Mouse (Mus musculus): ENCODE measurements at regions not wholly inside any gene's neighbourhood (a gene's known extent, or its start where the extent isn't known, plus 50 kb on each side); places are given as distances from the start of the nearest gene placed in this dataset.
"Not testable (repeated sequence)": the region's sequence is repeated elsewhere in the genome, so short reads cannot be mapped to it uniquely, and the experiment has no call there.

DNA sequence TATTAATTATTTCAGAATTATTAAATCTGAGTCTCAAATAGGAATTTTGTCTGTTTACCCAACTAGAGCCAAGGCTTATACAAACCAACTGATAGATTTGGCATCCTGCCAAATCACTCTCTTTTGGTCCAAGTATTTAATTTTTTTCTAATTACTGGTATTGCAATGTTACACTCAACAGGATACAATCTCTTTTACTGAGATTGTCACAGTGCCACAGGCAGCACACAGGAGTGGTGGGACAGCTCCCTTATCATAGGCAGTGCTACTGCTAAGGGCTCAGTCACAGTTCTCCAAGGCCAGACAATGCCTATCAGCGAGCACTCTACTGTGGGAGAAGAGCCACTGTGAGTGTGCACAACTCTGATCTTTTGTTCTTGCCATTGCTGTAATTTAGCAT is 396.9 kb downstream of the Med10 start:
- CTCF ChIA-PET: no interaction called here

DNA sequence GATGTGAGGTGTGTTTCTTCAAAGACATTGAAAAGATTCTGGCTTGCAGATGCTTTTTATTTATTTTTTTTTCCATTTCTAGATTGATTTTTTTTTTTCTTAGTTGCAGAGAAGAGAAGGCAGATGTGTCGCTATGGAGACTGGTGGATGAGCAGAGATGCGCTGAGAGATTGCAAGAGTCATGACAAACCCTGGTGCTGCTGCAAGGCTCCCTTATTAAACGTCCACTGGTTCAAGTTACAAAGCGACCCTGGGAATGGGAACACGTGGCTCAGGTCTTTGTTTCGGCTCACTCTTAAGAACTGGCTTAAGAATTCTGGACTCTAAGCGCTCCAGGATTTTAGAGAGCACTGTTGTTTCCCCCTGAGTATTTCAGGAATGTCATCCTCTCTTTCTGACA is 403.1 kb downstream of the Med10 start:
- CTCF ChIA-PET: no interaction called here

DNA sequence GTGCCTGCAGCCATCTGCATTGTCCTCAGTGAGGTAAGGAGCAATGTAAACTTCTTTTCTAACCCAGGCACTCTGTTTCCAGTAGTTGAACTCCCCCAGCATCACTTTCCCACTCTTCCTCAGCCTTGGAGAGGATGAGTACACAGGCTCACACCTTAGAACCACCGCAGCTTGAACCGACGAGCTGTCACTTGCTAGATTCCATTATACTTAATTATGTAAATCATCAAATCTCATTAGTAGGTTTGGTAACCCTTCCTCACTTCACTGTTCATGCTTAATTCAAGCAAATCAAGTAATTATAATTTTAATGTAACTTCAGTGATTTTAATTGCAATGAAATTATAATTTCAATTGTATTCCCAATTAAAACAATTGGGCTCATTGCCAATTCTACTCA is 408.0 kb downstream of the Med10 start:
- CTCF ChIA-PET: no interaction called here

DNA sequence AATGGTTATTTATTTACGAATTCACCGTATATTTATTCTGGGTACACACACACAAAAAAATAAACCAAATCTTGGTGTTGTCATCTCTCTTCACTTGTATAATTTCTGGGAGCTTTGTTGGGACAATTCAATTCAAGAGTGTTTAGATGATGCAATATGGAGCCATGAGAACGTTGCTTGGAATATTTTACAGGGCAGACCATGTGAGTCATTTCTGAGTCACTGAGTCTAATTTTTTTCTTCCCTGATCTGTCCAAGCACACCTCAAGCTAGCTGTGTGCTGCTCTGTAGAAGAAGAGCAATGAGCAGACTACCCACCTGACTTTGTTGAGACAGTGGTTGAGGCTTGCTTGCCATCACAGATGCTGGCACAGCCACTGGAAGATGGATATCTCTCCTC is 410.8 kb downstream of the Med10 start:
- CTCF ChIA-PET: no interaction called here

DNA sequence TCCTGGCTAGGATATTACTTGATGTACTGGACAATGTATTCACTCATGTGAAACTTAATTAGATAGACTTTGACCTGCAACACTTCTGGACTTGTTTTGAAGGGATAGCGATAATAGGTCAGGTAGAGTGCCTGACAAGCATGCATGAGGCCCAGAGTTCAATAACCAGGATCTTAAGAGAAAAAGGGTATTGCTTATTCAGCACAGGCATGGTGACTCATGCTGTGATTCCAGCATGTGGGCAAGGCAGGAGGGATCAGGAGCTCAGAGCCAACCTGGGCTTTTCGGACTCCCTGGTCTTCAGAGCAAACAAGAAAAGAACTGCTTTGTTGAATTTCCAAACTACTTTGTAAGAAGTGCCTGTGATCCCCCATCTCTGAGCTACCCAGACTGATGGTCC is 411.4 kb downstream of the Med10 start:
- CTCF ChIA-PET: no interaction called here

DNA sequence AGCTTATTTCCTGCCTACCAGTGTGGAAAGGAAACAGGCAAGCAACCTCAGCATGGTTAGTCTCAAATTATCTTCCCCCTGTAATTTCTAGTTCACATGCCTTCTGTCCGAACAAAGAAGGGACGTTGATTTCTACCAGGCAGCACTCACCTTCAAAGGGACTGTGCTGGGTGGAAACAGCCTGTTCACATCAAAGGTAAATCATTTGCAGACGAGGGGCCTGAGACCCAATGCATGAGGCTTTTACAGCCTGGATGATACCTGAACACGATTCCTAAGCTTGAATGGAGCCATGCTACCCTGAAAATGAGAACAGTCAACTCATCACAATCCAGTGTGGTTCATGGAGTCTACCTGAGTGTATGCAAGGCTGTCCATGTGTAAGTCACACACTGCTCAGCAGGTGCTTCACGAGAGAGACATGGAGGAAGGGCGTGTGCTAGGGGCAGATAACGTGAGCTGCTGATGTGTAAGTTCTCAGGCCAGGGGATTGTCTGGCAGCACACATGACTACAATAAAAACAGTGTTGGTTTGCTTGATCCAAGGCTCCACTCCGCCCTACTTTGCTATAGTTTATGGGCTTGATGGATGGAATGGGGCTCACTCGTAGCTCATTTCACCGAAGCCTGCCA is 411.9 kb downstream of the Med10 start:
- CTCF ChIA-PET: no interaction called here

DNA sequence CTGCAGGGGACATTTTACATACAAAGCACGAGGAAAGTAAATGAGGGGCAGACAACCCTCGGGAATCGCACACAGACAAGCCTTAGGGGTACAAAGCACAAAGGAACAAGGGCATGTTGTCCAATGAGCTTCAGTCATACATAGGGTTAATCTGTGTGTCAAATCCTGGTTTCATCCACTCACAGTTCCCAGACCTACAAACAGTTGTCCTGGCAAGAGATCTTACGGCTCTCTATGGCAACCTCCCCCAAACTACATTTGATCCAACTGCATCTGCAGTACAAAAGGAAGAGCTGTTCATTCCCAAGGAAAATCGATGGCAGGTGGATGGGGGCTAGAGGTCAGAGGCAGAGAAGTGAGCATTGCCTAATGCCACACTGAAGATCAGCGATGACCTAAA is 413.9 kb downstream of the Med10 start:
- CTCF ChIA-PET: no interaction called here

DNA sequence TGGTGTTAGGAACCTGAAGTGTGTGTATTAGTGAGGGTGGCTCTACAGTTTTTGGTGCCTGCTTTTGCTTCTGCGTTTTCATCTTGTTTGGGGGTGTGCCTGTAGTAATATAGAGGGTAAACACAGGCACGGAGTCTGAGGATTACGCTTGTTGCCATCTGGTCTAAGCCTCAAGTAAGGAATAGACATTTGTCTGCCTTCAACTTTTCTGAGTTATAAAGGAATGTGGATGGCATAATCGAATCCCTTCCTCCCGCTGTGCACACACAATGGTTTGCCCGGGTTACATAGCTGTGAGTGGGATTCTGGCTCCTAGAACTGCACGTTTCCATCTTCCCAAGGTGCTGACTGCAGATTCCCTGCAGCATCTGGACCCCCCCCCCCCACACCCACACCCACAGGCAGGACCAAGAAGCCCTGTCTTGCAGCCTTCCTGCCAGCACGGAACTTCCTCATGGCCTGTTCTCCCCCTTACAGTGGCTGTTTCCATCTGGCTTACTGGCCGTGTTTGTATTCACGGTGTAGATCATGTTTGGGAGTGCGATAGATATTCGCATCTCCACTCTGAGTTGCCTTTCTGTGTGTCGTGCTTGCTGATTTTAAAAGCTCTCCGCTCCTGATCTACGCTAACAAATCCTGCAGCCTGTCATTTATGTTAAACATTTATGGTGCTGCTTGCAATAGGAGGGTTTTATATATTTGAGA is 415.4 kb downstream of the Med10 start:
- CTCF ChIA-PET: no interaction called here

DNA sequence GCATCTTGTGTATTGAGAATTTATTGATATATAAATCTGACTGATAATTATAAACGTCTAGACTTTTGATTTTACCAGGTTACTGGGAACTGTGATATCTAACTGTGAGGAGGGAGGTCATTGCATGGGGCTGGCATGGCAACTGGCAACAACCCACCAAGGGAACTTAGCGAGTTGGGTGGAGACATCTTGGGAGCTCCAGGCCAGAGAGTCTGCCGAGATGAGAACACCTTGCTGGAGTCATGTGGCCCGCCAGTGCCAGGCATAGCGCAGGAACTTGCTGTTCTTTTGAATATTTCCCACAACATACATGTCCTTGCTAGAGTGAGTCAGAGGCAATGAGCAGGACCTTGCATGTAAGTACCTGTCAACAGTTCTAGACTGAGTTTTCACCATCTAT is 413.9 kb downstream of the Ice1 start:
- CTCF ChIA-PET: no interaction called here

DNA sequence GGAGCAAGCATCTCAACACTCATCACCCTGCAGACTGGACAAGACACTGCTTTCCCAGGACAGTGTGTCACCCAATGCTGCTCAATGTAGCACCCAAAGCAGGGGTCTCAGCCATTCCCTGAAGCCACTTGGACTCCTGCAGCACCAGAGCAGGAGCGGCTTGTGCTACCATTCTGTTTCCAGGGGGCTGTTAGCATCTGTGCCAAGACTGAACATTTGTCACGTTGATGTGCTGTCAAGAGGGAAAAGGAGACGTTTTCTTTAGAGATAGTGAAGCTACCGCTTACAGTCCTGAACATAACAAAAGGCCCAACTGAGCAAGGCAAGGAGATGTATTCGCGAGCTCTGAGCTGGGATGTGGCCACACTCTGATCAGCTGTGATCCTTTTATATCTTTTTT is 410.3 kb downstream of the Ice1 start:
- CTCF ChIA-PET: no interaction called here

DNA sequence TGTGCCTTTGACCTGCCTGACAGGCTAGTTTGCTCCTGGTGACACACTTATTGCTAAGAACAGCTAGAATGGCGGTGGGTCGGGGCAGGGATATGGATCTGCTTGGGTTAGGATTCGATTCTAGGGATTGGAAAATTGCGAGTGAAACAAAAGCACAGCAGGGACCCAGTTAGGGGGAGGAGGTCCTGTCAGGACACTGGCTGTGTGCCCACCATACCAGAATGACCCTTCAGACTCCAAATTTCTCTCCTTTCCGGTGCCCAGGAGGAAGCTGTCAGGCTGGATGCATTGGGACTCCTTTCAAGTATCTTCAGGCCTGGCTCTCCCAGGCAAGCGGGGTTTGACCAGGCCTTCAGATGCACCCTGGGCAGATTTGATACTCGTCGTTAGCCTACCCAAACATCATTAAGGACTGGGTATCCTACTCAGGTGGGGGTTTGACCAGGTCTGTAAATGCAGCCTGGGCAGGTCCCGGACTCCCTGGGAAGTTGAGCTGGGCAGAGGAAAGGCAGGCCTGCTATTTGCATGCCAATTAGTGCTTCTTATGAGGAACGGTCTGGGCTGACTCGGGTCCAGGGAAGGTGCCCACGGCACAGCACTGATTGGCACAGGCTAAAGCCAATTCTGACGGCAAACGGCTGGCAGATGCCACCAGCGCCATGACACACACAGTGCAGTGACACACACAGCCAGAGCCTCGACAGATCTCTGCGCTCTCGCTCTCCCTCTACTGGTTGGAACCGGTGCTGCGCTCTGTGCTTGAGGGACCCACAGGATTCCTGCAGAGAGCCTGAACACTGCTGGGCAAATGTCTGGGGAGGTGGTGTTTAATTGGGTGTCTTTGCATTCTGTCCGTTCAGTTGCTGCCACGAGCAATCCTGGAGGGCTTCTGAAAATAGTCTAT is 403.3 kb downstream of the Ice1 start:
- CTCF ChIA-PET: no interaction called here

DNA sequence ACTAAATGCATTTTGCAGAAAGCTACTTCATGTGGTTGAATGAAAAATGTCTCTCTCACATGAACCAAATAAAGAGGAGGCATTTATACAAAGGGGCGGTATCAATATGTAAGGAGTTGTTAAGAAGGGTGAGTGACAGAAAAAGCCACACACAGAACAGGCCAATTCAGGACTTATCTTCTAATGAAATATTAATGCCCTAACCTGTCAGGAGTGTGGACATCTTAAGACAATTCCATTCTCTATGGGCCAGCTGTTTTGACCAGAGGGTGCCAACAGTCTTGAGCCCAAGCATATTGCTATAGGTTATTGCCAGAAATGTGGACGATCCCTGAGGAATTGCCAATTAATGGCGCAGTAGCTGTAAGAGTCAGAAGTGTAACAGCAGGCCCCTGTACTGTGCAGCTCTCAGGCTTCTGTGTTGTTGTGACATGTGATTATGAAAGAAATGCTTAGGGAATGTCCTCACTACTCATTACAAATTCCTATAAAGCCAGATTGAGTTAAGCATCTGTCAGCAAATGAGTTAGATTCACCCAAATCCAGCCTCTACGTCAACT is 393.8 kb downstream of the Ice1 start:
- CTCF ChIA-PET: no interaction called here

DNA sequence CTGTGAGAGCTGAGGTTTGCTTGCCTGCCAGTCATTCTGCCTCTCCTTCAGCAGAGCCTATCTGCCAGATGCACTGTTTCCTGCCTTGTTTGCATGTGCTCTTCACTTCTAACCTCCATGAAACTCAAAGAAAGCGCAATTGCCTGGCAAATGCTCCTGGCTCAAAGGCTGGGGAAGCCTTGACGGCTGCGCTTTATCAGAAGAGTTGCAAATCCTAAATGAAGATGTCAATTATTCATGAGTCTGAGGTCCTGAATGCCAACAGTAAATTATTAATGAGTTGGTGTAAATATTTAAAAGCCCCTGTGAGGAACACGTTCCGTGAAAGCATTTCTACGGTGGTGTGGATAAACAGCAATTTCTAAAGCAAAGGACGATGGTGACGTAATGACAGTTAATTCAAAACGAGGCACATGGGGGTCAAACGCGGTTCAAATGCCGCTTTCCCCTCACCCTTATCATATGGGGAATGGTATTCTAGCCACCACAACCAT is 377.4 kb downstream of the Ice1 start:
- CTCF ChIA-PET: no interaction called here

DNA sequence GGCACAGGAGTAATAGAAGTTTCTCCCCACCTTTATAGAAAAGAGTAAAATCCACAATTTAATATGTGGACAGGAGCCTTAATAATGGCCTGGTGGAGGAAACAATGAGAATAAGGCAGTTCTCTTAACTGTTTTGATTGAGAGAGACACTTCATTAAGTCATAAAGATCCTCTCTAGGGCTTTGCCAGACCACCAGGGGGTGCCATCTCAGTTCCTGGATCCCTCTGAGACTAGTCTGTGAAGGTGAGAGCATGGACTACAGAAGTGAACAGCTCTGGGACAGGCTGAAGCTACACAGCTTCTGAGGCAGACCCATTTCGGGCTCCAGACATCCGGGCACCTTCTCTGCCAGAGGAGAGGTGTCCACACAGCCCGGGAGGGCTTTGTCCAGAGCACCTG is 373.8 kb downstream of the Ice1 start:
- CTCF ChIA-PET: no interaction called here

DNA sequence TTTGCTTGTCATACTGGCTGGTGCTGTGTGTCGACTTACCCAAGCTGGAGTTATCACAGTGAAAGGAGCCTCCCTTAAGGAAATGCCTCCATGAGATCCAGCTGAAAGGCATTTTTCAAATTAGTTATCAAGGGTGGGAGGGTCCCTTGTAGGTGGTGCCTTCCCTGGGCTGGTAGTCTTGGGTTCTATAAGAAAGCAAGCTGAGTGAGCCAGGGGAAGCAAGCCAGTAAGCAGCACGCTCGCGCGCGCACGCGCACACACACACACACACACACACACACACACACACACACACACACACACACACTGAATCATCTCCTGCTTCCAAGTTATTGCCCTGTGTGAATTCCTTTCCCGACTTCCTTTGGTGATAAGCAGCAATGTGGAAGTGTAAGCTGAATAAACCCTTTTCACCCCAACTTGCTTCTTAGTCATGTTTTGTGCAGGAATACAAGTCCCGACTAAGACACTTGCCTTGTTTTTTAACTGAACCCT is 360.5 kb downstream of the Ice1 start:
- CTCF ChIA-PET: not testable (repeated sequence)

DNA sequence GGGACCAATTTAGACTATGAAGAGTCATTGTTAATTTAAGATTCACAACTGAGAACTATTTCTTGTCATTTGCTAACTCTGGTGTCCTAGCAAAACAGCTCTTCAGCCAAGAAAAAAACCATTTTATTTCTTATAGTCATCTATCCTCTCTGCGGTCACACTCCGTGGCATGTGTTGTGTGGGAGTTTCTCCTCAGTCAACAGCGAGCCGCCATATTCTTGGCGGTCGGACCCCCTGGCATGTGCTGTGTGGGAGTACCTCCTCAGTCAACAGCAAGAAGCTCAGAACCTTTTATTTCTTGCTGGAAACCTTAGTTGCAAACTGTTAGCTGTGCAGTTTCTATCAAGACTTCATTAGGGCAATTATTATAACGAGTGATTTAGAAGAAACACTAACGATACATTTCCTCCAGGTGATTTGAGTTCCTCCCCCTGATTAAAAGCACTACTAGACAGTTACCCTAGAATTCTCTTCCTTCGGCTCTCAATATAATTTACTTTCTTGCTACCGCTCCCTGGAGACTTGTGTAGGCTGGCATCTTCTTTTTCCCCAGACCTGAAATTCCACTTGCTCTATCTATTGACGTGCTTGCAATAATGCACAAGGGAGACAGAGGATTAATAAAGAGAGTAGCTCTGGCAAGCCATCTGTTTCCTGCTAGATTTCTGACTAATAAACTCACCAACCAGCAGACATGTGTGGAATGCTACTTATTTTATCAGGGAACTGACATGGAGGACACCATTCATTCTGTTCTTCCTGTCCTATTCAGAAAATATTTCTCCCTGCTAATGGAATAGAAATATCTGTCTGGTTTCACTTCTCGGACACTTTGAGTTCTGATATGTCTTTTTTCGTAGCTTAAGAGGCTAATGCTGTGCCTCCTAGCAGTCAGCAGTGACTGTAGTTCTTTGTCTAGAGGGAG is 359.5 kb downstream of the Ice1 start:
- CTCF ChIA-PET: no interaction called here

DNA sequence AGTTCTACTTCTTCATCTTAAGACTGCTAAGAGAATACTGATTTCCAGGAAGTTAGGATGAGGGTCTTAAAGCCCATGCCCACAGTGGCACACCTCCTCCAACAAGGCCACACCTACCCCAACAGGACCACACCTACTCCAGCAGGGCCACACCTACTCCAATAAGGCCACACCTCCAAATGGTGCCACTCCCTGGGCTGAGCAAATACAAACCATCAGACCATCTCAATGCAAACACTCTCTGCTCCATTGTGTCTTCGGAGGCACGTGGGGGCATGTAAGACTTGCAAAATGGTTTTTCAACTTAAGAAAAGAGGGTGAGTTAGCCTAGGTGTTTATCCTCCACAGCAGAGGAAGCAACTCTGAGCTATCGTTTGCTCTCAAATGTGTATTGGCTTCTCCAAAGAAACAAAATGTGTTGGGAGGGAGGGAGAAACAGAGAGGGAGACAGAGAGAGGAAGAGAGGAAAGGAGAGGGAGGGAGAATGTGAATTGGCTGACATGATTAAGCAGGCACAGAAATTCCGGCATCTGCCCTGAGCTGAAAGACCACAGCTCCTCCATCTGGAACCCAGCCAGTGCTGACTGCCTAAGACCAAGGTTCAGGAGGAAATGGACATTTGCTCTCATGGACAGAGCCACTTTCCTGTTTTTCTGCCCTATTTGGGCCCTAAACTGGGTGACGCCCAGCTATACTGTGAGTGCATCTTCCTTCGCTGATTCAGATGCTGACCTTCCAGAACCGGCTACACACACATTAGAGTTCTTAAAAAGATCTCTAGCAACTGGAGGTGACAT is 356.2 kb downstream of the Ice1 start:
- CTCF ChIA-PET: no interaction called here

DNA sequence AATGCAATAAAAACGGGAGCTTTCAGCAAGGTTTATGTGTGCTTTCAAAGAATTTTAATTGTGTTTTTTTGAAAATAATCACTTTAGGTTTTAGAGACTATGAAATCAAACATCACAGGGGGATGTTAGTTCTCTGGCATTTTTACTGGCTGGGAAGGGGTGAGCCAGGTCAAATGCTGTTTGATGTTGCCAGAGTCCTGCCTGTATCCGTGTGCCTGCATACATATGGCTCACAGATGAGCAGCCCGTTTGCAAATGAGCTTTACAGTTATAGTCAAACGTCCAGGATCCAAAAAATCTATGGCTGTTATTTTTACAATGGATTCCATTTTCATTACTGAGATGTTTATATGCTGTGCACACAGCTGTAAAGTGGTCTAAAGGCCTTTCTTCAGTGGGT is 354.7 kb downstream of the Ice1 start:
- CTCF ChIA-PET: no interaction called here

DNA sequence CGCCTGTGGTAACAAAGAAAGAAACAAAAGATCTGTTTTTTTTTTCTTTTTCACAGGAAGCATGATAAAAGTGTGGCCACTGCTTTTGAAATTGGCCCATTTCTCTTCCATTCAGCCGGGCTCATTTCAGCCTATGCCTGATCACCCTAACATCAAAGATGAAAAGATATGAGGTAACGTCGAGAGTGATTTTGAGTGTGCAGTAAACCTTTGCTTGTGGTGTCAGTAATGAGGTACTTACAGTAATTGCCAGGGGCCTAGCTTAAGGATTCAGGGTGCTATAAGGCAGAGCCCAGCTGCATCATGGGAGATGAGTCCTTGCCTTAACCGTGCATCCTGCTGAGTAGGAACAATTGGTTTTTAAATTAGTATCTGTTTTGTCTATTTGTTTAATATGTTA is 354.2 kb downstream of the Ice1 start:
- CTCF ChIA-PET: no interaction called here

DNA sequence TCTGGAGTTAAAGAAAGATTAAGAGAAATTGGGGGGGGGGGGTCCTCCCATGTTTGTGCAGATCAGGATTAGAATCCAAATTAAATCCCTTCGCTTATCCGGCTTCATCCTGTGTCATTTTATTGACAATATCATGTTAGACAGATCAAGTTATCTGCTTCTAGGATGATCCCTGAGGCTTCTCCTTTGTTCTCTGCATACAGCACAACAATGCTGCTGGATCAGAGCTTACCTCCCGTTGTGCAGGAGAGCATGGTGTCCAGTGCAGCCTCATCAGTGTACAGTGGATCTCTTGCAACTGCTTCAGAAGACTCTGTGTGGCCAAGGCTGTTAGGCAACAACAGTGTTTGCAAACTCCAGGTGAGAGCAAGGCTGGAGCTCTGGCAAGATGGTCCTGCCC is 344.7 kb downstream of the Ice1 start:
- CTCF ChIA-PET: no interaction called here
